Mouse (Mus musculus) left cerebral cortex, adult 18-20 months (tissue): ENCODE data around the gene Bmp15. TPM values are rescaled to one million over a fixed set of nuclear protein-coding genes. Genes with fewer than 3 reads are reported as not detected.

ENCODE experiments used
- DNase-seq, 2 experiments: peaks; one replicate each; pipeline ENCODE4 v3.0.0; 2021 to 2022; ENCODE audit warnings: low spot score in 2 of 2, mixed read lengths in 1 of 2
- long read RNA-seq, 2 experiments: library from polyadenylated mRNA; stranded (forward); transcript quantifications; one replicate each; pipeline ENCODE4 v2.0.0; 2021
- total RNA-seq, 2 experiments: library from RNA; stranded (reverse); gene quantifications; 2 replicates each; pipeline ENCODE4 v1.2.3; 2021

Bmp15 gene
- total RNA-seq = under 1 TPM; 0.21 to 0.26 TPM
- long read RNA-seq, experiment 1 = 0 reads
- long read RNA-seq, experiment 2 = 0 reads

DNA sequence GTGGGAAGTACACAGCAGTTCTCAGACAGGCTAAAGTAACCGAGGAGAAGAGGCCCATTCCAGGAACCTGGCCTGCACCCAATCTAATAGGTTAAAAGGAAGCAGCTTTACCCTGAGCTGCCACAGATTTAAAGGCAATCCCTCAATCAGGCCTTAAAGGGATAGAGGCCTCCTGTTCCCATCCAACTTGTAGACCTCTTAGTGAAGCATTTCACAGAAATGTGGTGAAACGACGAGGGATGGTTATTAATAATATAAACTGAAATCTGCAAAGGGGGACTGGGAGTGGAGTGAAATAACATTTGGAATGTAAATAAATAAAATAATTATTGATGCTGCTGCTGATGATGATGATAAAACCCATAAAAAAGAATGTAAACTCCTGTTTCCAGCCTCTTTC lies at the start of gene Bmp15:
Gene Bmp15 (minus strand): TSS at position 101 of the 400 bp plus-strand sequence.
- DNase-seq = no peak

DNA sequence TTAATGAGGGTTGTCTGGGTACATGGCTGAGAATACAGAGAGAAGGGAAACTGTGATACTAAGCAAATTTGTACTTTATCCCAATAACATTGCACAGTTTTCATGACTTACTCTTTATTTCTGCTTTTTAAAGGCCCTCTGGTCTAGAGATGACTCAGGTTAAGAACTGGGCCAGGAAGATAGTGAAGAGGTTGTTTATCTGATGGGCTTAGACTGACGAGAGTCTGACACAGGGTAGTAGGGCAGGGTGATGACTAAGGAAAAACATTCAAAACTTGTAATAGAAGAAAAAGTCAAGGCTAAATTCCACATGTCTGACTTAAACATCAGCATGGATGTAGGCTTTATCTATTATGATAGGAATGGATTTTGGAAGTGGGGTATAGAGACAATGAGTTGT lies 48.3 kb upstream of the Bmp15 start:
- DNase-seq = no peak

DNA sequence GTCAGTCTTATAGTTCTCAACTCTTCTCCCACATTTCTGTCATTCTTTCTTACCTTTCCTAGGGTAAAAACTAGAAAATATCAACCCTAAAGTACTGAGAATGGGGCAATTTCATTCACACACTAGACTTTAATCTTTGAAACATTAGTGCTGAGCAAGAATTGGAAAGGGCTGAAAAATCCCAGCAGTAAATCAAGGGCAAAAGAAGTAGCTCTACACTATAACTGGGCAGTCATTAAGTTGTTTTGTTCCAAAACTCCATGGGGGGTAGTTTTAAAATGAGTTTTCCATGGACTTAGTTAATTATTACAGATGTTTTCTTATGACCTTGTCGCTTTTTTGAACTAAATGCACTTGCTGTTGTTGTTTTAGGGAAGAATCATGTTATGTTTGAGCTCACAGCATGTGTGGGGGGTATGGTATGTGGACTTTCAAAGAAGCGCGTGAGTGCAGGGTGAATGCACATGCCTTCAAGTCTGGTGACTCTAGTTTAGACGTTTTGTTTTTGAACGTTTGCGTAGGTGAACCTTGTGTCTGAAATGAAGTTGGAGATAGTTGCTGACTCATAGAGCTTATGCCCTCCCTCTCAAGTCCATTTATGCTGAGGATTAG lies 37.1 kb upstream of the Bmp15 start:
- DNase-seq = no peak

DNA sequence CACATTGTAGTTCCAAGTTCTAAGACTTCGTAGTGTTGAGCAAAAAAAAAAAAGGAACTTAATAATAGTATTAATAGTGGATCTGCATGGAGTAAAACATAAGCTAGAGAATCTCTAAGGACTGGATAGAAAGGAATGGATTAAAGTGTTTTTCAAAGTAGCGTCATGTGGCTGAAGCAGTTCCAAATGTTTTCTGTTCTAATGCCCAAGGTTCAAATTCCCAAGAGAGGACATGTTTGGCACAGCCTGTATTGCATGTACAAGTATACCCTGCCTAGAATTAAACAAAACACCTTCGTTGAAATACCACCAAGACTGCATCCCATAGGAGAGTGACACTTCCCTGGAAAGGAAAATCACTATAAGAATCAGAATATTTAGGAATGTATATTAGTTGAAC lies 36.4 kb upstream of the Bmp15 start:
- DNase-seq = no peak

DNA sequence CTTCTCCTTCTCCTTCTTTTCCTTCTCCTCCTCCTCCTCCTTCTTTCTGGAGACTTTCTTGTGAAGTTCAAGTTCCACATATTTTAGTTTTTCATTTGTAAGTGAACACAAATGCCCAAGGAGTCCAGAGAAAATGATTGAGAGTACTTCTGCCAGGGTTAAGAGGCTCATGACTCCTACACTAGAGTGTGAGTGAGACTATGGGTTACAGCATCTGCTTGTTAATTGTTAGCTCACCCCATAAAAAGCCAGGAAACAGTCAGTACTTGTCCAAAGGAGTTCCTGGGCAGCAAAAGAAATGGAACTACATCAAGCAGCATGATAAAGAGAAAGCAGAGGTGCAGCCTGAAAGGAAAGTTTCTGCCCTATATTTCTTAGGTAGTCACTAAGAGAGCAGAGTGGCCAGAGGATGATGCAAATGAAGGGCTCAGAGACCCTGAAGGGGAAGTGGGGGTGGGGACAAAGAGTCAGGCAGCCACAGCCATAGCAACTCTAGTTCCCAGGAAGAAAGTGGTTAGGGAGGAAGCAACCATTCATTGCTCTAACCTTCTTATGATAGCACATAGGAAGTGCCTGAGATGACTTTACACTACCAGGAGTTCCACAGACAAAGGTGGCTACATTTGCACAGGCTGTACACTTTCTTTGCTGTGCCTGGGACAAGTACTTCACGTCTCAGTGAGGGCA lies 24.9 kb upstream of the Bmp15 start:
- no peak for DNase-seq

DNA sequence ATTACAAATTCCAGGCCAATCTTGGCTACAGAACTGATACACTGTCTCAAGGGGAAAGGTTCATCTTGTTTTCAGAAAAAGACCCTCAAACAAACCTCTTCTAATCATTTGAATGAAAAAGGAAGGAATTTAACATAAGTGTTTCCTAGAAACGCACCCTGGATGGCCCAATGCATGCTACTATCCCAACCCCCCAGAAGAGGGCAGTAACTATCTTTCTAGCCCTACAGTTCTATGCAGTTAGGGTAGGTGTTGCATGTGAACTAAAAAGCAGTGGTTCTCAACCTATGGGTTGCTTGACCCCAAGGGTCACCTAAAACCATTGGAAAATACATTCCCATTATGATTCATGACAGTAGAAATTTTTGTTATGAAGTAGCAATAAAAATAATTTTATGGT lies 3.5 kb upstream of the Bmp15 start:
- no peak for DNase-seq

DNA sequence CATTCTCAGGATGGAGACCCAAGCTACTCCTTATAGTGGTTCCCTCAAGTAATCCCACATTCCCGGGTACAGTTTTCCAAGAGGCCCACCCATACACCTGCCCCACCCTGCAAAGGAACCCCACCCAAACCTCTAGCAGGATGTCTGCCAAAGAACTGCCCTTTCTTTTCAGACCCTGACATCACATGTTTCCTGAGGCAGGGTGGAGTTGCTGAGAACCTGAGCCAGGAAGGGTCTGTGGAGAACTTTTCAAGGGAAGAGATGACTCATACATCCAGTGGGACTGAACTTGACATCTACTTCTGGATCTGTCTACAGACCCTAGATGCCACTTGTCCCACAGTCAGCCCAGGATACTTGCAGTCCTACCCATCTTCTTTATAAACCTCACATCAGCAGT lies 2.8 kb downstream of the Bmp15 start:
- no peak for DNase-seq

Other genes starting within 250 kb of the Bmp15 start
- gene AU022751, start 237.3 kb downstream of the Bmp15 start, total RNA-seq = under 1 TPM; 0.49 to 0.67 TPM
- gene Nudt10, start 147.7 kb downstream of the Bmp15 start, total RNA-seq = 10 to 100 TPM; 24.7 to 28.5 TPM
- gene Shroom4, start 79.1 kb upstream of the Bmp15 start, total RNA-seq = 1 to 10 TPM; 2.8 to 3.3 TPM